Mouse (Mus musculus) midbrain, embryonic 13.5 days (tissue): ENCODE measurements around the gene Cby3. TPM values are rescaled to one million over a fixed set of nuclear protein-coding genes. Genes with fewer than 3 reads are reported as not detected.

ENCODE experiments used
- ATAC-seq: fragments of 200-750 bp; cut with Nextera tagmentation; 2 replicates; pipeline ENCODE4 v1.8.0; 2017; ENCODE audit warnings: mild to moderate bottlenecking, moderate TSS enrichment, moderate library complexity
- H3K27ac ChIP-seq: fragments of 300-500 bp; sonication (generic); 2 replicates; pipeline ENCODE4 v1.5.1; 2015; ENCODE audit warnings: inconsistent platforms, mild to moderate bottlenecking, moderate library complexity
- H3K27me3 ChIP-seq: fragments of 300-500 bp; sonication (generic); 2 replicates; pipeline ENCODE4 v1.6.1; 2015; ENCODE audit warnings: mild to moderate bottlenecking, inconsistent platforms
- H3K36me3 ChIP-seq: fragments of 300-500 bp; sonication (generic); 2 replicates; pipeline ENCODE4 v1.6.1; 2015; ENCODE audit warnings: mild to moderate bottlenecking, inconsistent platforms
- H3K4me1 ChIP-seq: fragments of 300-500 bp; sonication (generic); replicated peaks from 2 replicates; pipeline ENCODE4 v1.6.1; 2015; ENCODE audit warnings: inconsistent platforms
- H3K4me2 ChIP-seq: fragments of 300-500 bp; sonication (generic); replicated peaks from 2 replicates; pipeline ENCODE4 v1.6.1; 2015; ENCODE audit warnings: moderate library complexity, mild to moderate bottlenecking, inconsistent platforms
- H3K4me3 ChIP-seq: fragments of 300-500 bp; sonication (generic); replicated peaks from 2 replicates; pipeline ENCODE4 v1.5.1; 2015; ENCODE audit warnings: mild to moderate bottlenecking, inconsistent platforms
- H3K9ac ChIP-seq: fragments of 300-500 bp; sonication (generic); replicated peaks from 2 replicates; pipeline ENCODE4 v1.6.1; 2015; ENCODE audit warnings: mild to moderate bottlenecking, inconsistent platforms
- H3K9me3 ChIP-seq: fragments of 300-500 bp; sonication (generic); 2 replicates; pipeline ENCODE4 v1.6.1; 2016; ENCODE audit warnings: mild to moderate bottlenecking, inconsistent platforms
- WGBS: fragments of 180-500 bp; shearing (Covaris S2); methylation state at CpG from one replicate; pipeline ENCODE4 v1.1.7; 2015; 5-methylcytosine and 5-hydroxymethylcytosine counted together
- polyA plus RNA-seq: library from polyadenylated mRNA; unstranded; fragments of >200 nt; fragmentation: Nextera tagmentation; extraction: Ambion mirVana; gene quantifications from 2 replicates; pipeline ENCODE4 v1.2.1, GENCODE M21; 2015

Cby3 gene
- polyA plus RNA-seq, 1 experiment from 2014 or later: 0.47 TPM

DNA sequence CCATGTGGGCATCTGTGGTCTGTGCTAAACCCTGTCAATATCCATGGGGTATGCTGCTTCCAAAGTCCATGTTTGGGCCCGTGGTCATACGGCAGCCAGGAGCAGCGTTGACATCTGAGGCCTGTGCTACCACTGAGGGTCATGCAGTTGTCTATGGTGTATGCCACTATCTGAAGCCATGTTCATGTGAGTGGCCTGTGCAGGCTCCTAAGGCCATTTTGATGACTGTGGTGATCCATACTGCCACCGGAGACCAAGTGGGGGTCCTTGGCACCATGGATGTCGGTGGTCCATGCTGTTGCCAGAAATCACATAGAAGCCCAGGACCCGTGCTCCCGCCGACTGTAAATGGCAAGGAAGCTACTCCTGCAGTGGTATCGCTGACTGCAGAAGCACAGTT lies 13.3 kb downstream of the Cby3 start:
- Histone ChIP-seq H3K27ac (no peak overlapping the region), H3K4me1 (peaks cover 6% of the 10 kb centered on the region; the same call in 1 of the 2 replicates), H3K36me3 (no peaks in the 10 kb centered on the region), H3K9me3 (no peaks in the 10 kb centered on the region), H3K4me3 (no peak overlapping the region), H3K9ac (no peak overlapping the region), H3K27me3 (0 out of 2 replicates have a peak, but pooled peaks cover 2% of the 10 kb centered on the region), H3K4me2 (no peak overlapping the region)
- no peak for ATAC-seq
- WGBS: 96% methylated on average over 9 of the region's 9 CpGs

DNA sequence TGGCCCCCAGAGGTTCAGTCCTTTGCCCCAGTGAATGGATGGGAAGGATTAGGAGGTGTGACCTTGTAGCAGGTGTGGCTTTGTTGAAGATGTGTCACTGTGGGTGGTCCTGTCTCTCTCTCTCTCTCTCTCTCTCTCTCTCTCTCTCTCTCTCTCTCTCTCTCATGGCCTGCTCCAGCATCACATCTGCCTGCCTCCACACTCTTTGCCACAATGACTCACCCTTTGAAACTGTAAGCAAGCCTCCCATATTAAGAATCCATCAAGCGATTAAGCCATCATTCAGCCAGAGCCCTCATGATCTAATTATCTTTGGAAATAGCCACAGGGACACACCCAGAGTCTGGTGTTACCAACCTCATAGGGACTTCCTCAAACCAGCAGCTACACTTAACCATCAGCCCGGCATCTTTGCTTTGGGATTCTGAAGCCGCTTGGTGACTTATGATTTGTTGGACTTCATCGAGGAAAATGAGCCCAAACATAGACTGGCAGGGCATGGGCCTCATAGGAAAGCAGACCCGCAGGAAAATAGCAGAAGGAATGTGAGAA lies 15.2 kb downstream of the Cby3 start:
- H3K27ac ChIP-seq: no peak overlapping the region
- ATAC-seq: no peak
- WGBS: 89% methylated on average over 5 of the region's 5 CpGs
- no peak overlapping the region for H3K4me2 ChIP-seq
- no peaks in the 10 kb centered on the region for H3K9me3 ChIP-seq
- no peak overlapping the region for H3K9ac ChIP-seq
- H3K36me3 ChIP-seq: no peaks in the 10 kb centered on the region
- peaks cover 6% of the 10 kb centered on the region; the same call in 1 of the 2 replicates for H3K4me1 ChIP-seq
- no peak overlapping the region for H3K4me3 ChIP-seq
- H3K27me3 ChIP-seq: peaks cover 5% of the 10 kb centered on the region; the same call in 1 of the 2 replicates

DNA sequence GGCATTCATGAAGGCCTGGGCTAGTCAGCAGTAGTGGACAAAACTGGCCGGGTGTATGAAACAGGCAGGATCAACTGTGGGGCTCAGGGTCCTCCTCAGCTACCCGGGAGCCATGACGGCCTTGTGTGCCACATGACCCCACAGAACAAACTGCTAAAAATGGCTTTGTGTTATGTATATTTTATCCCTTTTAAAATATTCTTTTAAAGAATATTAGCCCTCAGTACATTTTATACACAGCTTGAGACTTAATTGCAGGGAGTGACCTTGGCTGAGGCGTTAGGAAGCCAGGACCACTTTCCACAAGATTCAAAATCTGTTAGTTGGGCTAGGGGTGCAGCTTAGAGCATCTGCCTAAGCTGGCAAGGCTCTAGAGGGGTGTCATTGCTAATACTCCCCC lies 16.7 kb downstream of the Cby3 start:
- peak; percentile 69 for ATAC-seq
- H3K4me1 ChIP-seq: peaks cover 10% of the 10 kb centered on the region
- H3K27me3 ChIP-seq: peaks cover 5% of the 10 kb centered on the region; the same call in 1 of the 2 replicates
- peak overlapping the region; percentile 59; the same call in 1 of the 2 replicates for H3K4me2 ChIP-seq
- H3K9me3 ChIP-seq: no peaks in the 10 kb centered on the region
- H3K9ac ChIP-seq: no peak overlapping the region
- no peaks in the 10 kb centered on the region for H3K36me3 ChIP-seq
- peak overlapping the region; percentile 91 for H3K27ac ChIP-seq
- peak overlapping the region; percentile 41; the same call in 1 of the 2 replicates for H3K4me3 ChIP-seq
- 40% methylated on average over 4 of the region's 4 CpGs for WGBS

DNA sequence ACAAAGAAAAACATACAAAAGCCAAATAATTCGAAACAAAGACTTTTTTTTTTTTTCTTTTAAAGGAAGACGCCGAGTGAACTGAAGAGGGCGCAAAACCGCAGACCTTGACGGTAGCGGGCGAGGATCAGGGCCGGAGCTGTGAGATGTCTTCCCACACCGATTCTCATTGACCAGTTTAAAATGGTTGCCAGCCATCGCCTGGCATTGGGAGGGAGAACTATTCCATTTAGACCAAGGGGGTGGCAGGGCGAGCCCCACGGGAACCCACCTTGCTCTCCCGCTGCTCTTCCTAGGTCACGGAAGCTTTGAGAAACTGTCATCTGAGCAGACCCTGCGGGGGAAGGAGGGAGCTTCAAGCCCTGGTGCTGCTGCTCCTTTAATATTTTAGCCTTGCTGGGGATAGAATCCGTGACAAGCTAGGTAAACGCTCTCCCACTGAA lies 17.2 kb downstream of the Cby3 start:
- peak; percentile 72 for ATAC-seq
- Histone ChIP-seq H3K4me1 (peaks cover 15% of the 10 kb centered on the region), H3K9ac (peak overlapping the region; percentile 71), H3K4me2 (peak overlapping the region; percentile 59), H3K27me3 (peaks cover 5% of the 10 kb centered on the region; the same call in 1 of the 2 replicates), H3K9me3 (no peaks in the 10 kb centered on the region), H3K4me3 (peak overlapping the region; percentile 41), H3K36me3 (no peaks in the 10 kb centered on the region), H3K27ac (peak overlapping the region; percentile 91)
- 2% methylated on average over 18 of the region's 18 CpGs for WGBS

DNA sequence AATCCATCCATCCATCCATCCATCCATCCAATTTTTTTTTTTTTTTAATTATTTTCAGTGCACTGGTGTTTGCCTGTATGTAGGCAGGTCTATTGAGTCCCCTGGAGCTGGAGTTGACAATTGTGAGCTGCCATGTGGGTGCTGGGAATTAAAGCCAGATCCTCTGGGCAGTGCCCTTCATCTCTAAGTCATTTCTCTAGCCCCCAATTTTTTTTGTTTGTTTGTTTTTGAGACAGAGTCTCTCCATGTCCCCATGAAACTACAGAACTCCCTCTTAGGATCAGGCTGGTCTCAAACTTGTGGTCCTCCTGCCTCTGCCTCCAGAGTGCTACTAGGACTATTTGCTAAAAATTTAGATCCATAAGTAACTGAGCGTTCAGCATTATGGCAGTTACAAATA lies 17.6 kb downstream of the Cby3 start:
- WGBS: 95% methylated on average over 1 of the region's 1 CpGs
- Histone ChIP-seq H3K4me1 (peaks cover 18% of the 10 kb centered on the region), H3K9me3 (no peaks in the 10 kb centered on the region), H3K36me3 (no peaks in the 10 kb centered on the region), H3K4me3 (peak overlapping the region; percentile 41), H3K9ac (peak overlapping the region; percentile 71), H3K27me3 (peaks cover 5% of the 10 kb centered on the region; the same call in 1 of the 2 replicates), H3K4me2 (peak overlapping the region; percentile 59), H3K27ac (peak overlapping the region; percentile 91)
- no peak for ATAC-seq

DNA sequence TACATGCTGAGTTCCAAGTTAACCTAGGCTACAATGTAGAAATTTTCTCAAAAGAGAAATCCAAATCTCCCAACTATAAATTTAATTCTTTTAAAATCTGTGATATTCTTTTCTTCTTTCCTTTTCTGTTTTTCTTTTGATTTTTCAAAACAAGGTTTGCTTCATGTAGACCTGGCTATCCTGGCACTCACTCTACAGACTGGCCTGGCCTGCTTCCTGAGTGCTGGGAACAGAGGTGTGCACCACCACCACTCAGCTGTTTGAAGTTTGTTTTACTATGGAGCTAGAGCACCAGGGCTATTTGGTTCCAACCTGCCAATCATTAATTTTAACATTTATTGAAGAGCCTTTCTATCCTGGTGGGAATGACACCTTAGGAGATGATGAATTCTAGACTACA lies 18.8 kb downstream of the Cby3 start:
- Histone ChIP-seq H3K4me1 (peaks cover 18% of the 10 kb centered on the region), H3K4me3 (no peak overlapping the region), H3K27ac (no peak overlapping the region), H3K36me3 (no peaks in the 10 kb centered on the region), H3K27me3 (peaks cover 3% of the 10 kb centered on the region; the same call in 1 of the 2 replicates), H3K9me3 (no peaks in the 10 kb centered on the region), H3K9ac (no peak overlapping the region), H3K4me2 (no peak overlapping the region)
- ATAC-seq: no peak

DNA sequence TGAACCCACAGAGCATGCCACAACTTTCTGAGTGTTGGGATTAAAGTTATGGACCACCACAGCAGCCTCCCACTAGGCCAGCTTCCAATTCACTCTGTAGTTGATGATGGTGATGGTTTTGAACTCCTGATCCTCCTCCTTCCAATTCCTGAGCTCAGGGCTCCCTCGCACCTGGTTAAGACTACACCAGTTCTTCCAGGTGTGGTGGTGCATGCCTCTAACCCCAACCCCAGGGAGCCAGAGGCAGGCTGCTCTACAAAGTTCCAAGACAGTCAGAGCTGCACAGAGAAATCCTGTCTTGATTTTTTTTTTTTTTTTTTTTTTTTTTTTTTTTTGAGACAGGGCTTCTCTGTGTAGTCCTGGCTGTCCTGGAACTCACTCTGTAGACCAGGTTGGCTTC lies 19.4 kb downstream of the Cby3 start:
- Histone ChIP-seq H3K9me3 (no peaks in the 10 kb centered on the region), H3K4me2 (no peak overlapping the region), H3K4me3 (no peak overlapping the region), H3K27ac (no peak overlapping the region), H3K27me3 (peaks cover 3% of the 10 kb centered on the region; the same call in 1 of the 2 replicates), H3K36me3 (no peaks in the 10 kb centered on the region), H3K4me1 (peaks cover 18% of the 10 kb centered on the region), H3K9ac (no peak overlapping the region)
- no peak for ATAC-seq
- 92% methylated on average over 1 of the region's 1 CpGs for WGBS

DNA sequence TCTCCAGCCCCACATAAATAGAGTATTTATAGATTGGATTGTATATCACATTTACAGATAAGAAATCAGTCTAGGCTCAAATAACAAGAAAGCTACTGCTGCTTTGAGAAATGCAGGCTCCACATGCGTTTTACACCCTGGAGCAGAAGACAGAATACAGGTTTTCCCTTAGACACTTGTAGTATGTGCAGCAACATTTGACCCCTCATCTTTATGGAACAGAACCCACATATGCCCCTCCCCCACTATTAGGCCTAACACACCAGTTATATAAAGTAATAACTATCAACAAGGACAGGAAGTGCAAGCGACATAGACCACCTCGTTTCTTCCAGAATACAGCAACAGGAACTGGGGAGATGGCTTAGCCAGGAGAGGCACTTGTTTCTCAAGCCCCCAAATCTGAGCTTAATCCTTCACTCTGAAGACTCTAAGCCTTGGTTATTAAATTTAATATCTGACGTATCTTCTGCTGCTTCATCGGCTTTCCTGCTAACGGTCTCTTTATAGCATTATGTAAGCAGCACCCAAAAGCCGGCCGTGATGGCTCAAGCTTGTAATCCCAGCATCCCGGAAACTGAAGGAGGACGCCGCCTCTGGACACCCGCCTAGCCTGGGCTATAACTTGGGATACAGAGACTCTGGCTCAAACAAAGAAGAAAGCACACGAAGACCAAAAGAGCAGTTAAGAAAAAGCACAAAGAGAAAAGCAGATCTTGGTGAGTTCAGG lies 20.2 kb downstream of the Cby3 start:
- peaks cover 2% of the 10 kb centered on the region for H3K36me3 ChIP-seq
- no peak overlapping the region for H3K9ac ChIP-seq
- H3K9me3 ChIP-seq: no peaks in the 10 kb centered on the region
- no peak overlapping the region for H3K4me3 ChIP-seq
- no peak overlapping the region for H3K4me2 ChIP-seq
- H3K27me3 ChIP-seq: peaks cover 3% of the 10 kb centered on the region; the same call in 1 of the 2 replicates
- H3K4me1 ChIP-seq: peaks cover 20% of the 10 kb centered on the region
- WGBS: 72% methylated on average over 13 of the region's 13 CpGs
- no peak for ATAC-seq
- H3K27ac ChIP-seq: no peak overlapping the region

DNA sequence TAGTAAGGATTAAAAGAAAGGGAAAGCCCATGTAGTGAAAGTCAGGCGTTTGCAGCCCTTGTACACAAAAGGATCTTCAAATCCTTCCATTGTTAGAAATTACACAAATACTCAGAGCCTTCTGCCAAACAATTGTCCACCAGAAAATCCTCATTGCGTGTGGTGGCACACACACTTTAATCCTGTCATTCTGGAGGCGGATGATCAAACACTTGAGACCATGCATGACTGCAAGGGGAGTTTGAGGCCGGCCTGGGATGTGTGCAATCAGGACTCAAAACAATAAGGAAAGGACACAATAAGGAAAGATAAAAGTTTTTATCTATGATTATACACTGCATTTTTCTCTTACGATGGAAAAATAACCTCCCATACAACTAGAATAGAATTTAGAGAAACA lies 21.2 kb downstream of the Cby3 start:
- H3K27ac ChIP-seq: no peak overlapping the region
- H3K4me3 ChIP-seq: no peak overlapping the region
- 21% methylated on average over 5 of the region's 5 CpGs for WGBS
- H3K27me3 ChIP-seq: peaks cover 3% of the 10 kb centered on the region; the same call in 1 of the 2 replicates
- H3K4me1 ChIP-seq: peaks cover 29% of the 10 kb centered on the region
- no peak overlapping the region for H3K9ac ChIP-seq
- no peak overlapping the region for H3K4me2 ChIP-seq
- peaks cover 7% of the 10 kb centered on the region for H3K36me3 ChIP-seq
- no peak for ATAC-seq
- H3K9me3 ChIP-seq: no peaks in the 10 kb centered on the region

DNA sequence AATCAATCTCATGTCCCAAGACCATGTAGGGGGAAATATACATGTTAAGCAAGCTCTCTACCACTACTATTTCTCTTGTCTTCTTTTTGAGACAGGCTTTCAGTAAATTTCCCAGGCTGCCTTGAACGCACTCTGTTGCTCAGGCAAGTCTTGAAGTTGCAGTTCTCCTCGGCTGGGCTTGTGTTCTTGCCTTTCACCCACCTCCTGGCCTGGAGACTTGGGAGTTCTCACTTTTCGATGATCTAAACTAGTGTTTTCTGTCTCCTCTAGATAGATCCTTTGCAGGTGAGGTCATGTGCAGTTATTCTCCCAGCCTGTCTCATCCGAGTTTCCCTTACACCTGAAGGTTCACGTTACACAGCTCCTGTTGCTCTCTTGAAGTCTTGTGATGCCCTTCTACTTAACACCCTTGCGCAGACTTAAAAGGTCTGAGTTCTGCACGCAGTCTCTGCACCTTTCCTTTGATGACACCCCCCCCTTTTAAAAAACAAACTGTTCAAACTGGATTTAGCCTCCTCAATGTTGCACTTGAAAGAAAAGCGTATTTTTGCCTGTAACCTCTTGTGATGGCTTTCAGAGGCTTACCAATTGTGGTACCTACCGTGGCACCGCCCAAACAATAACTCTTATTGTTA lies 22.0 kb downstream of the Cby3 start:
- 19% methylated on average over 10 of the region's 10 CpGs for WGBS
- peaks cover 29% of the 10 kb centered on the region for H3K4me1 ChIP-seq

DNA sequence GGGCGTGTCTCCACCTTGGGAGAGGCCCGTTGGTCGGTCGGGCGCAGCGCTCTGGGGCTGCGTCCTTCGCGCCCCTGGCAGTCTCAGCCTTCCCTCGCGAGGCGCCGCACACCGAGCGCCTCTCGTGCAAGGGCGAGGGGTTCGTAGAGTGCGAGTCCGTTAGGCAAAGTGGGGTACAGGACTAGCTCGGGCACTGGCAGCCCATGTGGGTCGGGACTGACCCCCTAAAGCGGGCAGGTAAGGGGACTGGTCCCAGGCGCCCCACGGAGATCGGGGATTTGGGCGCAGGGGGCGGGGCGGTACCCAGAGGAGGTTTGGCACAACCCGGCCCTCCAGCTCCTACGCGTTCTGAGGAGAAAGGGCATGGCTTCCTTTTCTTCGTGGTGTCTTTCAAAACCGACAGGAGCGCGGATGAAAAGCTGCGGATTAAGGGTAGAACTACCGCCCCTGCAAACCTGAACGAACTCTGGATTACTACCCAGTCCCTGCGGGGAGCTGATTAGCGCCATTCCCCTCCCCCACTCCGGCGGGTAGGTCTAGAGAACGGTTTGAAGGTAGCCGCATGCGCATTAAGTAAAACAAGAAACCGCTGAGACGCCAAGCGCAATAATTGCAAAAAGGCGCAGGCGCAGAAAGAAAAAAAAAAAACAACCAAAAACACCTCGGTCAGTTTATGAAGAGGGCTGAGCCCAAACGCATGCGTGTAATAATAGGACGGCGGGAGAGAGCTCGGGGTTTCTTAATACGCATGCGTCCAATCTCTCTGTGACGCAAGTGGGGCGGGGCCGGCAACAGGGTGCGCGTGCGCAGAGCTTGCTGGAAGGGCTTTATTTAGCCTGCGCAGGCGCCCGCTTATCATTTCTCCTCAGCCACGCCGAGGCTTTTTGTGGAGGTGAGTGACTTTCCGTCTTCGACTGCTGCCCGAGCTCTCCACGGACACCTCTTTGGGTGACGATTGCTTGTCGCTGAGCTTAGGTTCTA lies 22.9 kb downstream of the Cby3 start, which contains the start of gene Hnrnph1:
Gene Hnrnph1, plus strand, starts transcription at position 80 of the 981 bp plus-strand sequence.
- H3K36me3 ChIP-seq: peaks cover 12% of the 10 kb centered on the region
- H3K9me3 ChIP-seq: no peaks in the 10 kb centered on the region
- WGBS: under 1% methylated on average over 76 of the region's 76 CpGs
- H3K4me2 ChIP-seq: peak within 1 kb of the TSS; percentile 76
- peaks cover 3% of the 10 kb centered on the region; the same call in 1 of the 2 replicates for H3K27me3 ChIP-seq
- H3K4me1 ChIP-seq: peaks cover 34% of the 10 kb centered on the region
- H3K9ac ChIP-seq: peak within 1 kb of the TSS; percentile 99
- H3K4me3 ChIP-seq: peak within 1 kb of the TSS; percentile 99
- ATAC-seq: peak; percentile 92
- H3K27ac ChIP-seq: peak within 1 kb of the TSS; percentile 99

More for the DNA sequence above, 22.0 kb downstream of the Cby3 start:
- Histone ChIP-seq H3K9me3 (no peaks in the 10 kb centered on the region), H3K4me3 (peak overlapping the region; percentile 99), H3K4me2 (peak overlapping the region; percentile 76), H3K36me3 (peaks cover 8% of the 10 kb centered on the region), H3K9ac (peak overlapping the region; percentile 83), H3K27ac (peak overlapping the region; percentile 99), H3K27me3 (peaks cover 3% of the 10 kb centered on the region; the same call in 1 of the 2 replicates)
- ATAC-seq: no peak
